Mouse (Mus musculus) bone marrow, adult 2 months (tissue): ENCODE measurements around the gene S100a6.

Experiments used
- CTCF ChIP-seq: fragments of 200-500 bp; IDR thresholded peaks from 2 replicates; pipeline ENCODE4 v1.5.1; 2011; ENCODE audit warnings: low read length, control low read depth; ENCODE audit not compliant: control insufficient read depth, insufficient read depth
- POLR2A ChIP-seq: fragments of 200-500 bp; IDR thresholded peaks from 2 replicates; pipeline ENCODE4 v1.6.1; 2011; ENCODE audit warnings: low read depth, mild to moderate bottlenecking, control low read depth, low read length, borderline replicate concordance; ENCODE audit not compliant: control insufficient read depth

DNA sequence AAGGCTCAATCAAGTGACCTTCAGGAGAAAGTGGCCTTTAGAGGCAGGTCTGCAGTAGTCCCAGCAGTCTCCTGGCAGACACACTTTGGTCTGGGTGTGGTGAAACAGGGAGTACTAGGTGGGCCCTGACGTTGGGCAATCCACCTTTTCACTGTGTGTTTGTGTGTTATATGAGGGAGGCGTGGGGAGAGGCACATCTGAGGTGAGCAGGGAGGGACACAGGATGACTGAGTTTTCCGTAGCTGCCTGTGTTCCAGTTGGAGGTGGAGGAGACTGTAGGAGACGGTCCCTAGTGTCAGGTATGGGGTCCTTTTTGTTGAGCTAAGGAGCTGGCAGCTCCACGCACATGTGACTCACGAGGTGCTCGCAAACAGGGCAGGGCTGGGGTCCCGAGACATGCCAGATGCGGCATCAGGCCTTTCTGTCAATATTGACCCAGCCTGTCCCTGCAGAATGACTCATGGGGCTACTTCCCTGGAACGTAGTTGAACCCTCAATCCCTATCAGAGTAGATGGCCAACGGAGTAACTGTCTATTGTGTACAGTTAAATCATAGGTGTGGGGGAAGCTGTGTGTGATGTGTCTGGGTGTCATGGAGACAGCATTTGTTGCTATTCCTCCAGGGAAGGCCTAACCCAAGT is 2.0 kb downstream of the S100a6 start:
- no peak for TF ChIP-seq CTCF
- no peak for TF ChIP-seq POLR2A
